Mouse (Mus musculus) myocyte (in vitro differentiated cells): ENCODE measurements around the gene Akr1b8.

Experiments
- E2F4 ChIP-seq: IDR thresholded peaks from one replicate; pipeline ENCODE4 v1.6.1; 2011; ENCODE audit warnings: mild to moderate bottlenecking, control low read depth, moderate library complexity; ENCODE audit not compliant: insufficient read depth
- TCF12 ChIP-seq: IDR thresholded peaks from one replicate; pipeline ENCODE4 v1.6.1; 2011; ENCODE audit warnings: mild to moderate bottlenecking, control low read depth; ENCODE audit not compliant: poor library complexity, insufficient read depth, severe bottlenecking

DNA sequence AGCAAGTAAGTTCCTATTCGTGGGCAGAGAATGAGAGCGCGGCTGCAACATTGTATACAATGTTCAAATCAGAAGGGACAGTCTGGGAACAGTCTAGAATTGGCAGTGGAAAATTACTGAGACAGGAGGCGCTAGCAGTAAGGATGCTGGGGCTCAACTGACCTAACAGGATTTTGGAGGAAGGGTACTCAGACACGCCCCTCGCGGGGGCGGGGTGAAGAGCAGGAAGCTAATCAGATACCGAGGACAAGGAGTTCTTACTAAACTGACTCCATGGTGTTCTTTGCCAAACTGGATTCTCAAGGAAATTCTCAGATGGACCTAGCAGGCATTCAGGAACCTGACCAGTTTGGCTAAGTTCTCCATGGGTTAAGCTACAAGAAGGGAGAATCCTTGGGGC lies 9.0 kb upstream of the Akr1b8 start:
- TF ChIP-seq E2F4 (no peak), TCF12 (no peak)
